Mouse (Mus musculus) olfactory bulb, adult 2 months (tissue): ENCODE measurements at regions not wholly inside any gene's neighbourhood (a gene's known extent, or its start where the extent isn't known, plus 50 kb on each side); places are given as distances from the start of the nearest gene placed in this dataset.

ENCODE experiments used
- H3K27ac ChIP-seq: fragments of 200-500 bp; 2 replicates; pipeline ENCODE4 v1.5.1; 2012; ENCODE audit warnings: low read depth, low read length; ENCODE audit not compliant: insufficient read depth
- H3K4me1 ChIP-seq: fragments of 200-500 bp; 2 replicates; pipeline ENCODE4 v1.6.1; 2012; ENCODE audit warnings: low read length; ENCODE audit not compliant: control insufficient read depth, insufficient read depth
- H3K4me3 ChIP-seq: fragments of 200-500 bp; 2 replicates; pipeline ENCODE4 v1.5.1; 2012; ENCODE audit warnings: mild to moderate bottlenecking, low read depth, low read length, moderate library complexity; ENCODE audit not compliant: insufficient read depth
- CTCF ChIP-seq: fragments of 200-500 bp; IDR thresholded peaks from 2 replicates; pipeline ENCODE4 v1.5.1; 2012; ENCODE audit warnings: low read depth, mild to moderate bottlenecking, low read length, moderate library complexity; ENCODE audit not compliant: insufficient read depth
- POLR2A ChIP-seq: fragments of 200-500 bp; IDR thresholded peaks from 2 replicates; pipeline ENCODE4 v1.6.1; 2012; ENCODE audit warnings: mild to moderate bottlenecking, low read depth, low read length, moderate library complexity; ENCODE audit not compliant: insufficient read depth
- WGBS: fragments of 180-500 bp; shearing (Covaris S2); methylation state at CpG from one replicate; pipeline ENCODE4 v1.1.7; 2018; 5-methylcytosine and 5-hydroxymethylcytosine counted together

DNA sequence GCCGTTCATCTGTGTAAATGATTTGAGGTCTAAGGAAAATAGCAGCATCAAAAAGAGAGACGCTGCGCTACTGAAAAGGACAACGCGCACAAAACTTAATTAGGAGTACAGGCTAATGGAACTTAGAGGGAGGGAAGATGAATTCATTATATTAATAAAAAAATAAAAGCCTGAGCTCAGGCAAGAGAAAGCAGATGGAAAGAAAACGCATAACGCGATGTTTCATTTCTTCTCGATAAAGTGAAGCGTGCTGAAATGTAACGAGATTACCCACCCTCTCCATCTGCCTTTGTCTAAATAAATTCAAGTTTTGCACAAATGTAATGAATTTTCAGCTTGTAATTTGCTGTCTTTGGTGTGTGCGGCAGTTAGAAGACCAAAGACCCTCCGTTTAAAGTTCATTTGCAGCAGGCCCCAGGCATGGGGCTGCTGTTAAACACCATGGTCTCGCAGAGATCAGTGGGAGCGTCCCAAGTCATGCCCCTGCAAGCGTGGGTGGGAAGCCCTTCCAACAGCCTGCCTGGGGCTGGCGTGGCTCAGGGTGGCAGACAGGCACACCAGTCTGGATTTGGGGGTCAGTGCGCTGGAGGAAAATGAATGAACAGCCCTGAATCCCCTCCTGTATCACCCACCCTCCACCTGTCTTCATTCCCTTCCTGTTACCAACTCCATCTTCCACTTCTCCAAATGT is 241.8 kb downstream of the Abcc12 start:
- Histone ChIP-seq H3K4me3 (no peak overlapping the region), H3K27ac (no peak overlapping the region), H3K4me1 (peaks cover 7% of the 10 kb centered on the region)
- TF ChIP-seq POLR2A (no peak), CTCF (no peak)
- WGBS: 85% methylated on average over 18 of the region's 18 CpGs

DNA sequence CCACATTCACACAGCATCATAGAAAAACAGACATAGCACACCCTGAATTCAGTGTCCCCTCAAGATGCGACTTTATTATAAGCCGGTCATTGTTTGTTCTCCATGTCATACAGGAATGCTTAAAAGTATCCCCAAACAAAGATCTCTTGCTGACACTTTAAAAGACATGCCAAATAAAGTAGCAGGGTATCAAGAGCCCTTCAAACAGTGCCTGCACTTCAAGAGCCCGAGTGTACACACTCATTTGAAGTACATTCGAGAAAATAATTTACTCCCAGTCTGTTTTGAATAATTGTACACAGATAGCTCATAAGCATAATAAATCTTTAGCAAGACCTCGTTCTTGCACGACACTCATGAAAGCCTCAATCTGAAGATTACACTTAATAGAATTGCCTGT is 249.1 kb downstream of the Abcc12 start:
- TF ChIP-seq POLR2A: no peak
- H3K27ac ChIP-seq: no peak overlapping the region
- peaks cover 9% of the 10 kb centered on the region for H3K4me1 ChIP-seq
- 82% methylated on average over 6 of the region's 6 CpGs for WGBS
- H3K4me3 ChIP-seq: no peak overlapping the region

DNA sequence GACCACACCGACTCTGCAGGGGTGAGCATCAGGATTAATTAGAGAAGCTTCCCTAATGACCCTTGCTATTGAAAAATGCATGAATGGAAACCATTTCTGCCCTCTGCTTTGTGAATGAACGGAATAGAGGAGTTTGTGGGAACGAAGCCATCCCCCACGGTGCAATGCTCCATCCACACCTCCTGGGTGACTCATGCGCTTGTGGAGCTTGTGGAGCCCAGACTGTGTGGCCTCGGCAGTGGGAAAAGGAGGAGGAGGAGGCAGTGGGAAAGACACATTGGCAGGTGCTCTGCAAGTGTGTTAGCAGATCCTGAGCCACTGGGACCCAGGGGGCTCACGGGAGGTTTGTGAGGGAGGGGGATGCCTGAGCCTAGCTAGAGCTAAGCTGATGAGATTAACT is 251.9 kb downstream of the Abcc12 start:
- Histone ChIP-seq H3K27ac (no peak overlapping the region), H3K4me3 (no peak overlapping the region), H3K4me1 (peaks cover 10% of the 10 kb centered on the region)
- TF ChIP-seq POLR2A (no peak), CTCF (no peak)
- WGBS: 9% methylated on average over 7 of the region's 7 CpGs

DNA sequence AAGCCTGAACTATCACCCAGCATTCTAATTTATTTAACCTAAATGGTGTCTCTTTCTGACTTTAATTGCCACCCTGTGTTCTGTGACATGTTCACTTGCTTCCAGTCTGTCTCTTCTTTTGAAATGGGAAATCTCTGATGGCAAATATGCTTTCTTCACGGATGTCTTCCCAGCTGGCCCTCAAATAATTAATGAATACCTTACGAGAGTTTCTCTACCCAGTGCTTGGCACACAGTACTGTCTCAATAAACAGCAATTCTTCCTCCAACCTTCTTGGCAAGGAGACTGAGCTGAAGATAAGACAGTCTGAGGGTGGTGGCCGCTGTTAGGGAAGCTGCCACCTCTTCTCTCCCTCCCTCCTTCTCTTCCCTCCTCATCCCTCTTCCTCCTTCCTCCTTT is 252.5 kb downstream of the Abcc12 start:
- Histone ChIP-seq H3K4me1 (peaks cover 11% of the 10 kb centered on the region), H3K27ac (no peak overlapping the region), H3K4me3 (no peak overlapping the region)
- 54% methylated on average over 3 of the region's 3 CpGs for WGBS
- TF ChIP-seq CTCF (no peak), POLR2A (no peak)

DNA sequence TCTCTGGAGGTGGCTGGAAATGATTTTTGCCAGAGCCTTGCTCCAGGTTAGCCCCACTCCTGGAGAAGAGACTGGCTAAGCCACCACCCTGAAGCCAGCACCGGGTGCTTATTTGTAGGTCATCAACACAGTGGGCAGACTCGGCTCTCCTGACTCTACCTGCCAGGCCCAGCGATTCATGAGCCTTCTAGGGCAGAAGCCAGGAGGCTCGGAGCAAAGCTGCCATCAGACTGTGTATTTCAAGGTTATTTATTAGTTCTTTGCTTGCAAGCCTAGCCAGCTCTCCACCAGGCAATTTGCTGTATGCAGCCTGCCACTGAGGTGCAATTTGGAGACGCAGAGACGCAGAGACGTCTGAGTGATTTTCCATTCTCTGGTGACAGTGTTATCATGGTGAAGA is 255.4 kb downstream of the Abcc12 start:
- no peak overlapping the region for H3K4me3 ChIP-seq
- no peak for TF ChIP-seq CTCF
- no peak for TF ChIP-seq POLR2A
- no peak overlapping the region for H3K27ac ChIP-seq
- WGBS: 81% methylated on average over 7 of the region's 7 CpGs
- peaks cover 13% of the 10 kb centered on the region for H3K4me1 ChIP-seq

DNA sequence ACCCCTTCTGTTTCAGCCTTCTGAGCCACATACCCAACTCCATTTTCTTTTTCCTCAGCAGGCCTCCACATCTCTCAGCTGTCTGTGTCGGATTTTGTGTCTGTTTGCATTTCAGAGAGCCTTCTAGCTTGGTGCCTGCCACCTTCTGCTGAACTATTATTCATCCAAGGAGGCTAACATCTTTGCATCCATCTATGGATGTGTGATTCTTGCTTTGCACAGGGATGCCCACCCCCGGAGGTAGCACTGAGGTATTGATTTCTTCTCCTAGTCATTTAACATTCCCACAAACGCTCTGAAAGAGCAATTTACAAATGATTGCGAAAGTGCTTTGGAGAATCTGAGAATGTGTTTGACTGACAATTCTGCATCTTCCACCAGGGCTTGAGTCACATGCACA is 255.9 kb downstream of the Abcc12 start:
- WGBS: 80% methylated on average over 4 of the region's 4 CpGs
- no peak overlapping the region for H3K4me3 ChIP-seq
- H3K27ac ChIP-seq: no peak overlapping the region
- H3K4me1 ChIP-seq: peaks cover 13% of the 10 kb centered on the region
- no peak for TF ChIP-seq POLR2A
- no peak for TF ChIP-seq CTCF

DNA sequence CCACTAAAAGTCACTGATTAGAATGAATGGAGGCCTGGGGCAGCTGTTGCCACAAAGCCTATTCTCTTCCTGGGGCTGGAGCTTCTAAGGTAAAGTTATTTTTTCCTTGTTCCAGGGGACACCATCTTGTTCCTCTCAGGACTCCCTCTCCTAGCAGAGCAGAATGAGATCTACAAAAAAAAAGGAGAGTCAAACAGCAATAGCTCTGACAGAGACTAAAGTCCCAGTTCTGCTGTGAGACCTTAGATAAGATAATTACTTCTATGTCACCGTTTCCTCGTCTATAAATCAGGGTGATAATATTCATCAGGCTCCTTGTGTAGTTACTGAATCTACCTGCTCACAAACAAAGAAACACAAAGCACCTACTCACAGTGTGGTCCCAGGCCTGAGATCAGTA is 256.7 kb downstream of the Abcc12 start:
- TF ChIP-seq CTCF (no peak), POLR2A (no peak)
- H3K4me1 ChIP-seq: peaks cover 12% of the 10 kb centered on the region
- no peak overlapping the region for H3K27ac ChIP-seq
- 76% methylated on average over 2 of the region's 2 CpGs for WGBS
- H3K4me3 ChIP-seq: no peak overlapping the region

DNA sequence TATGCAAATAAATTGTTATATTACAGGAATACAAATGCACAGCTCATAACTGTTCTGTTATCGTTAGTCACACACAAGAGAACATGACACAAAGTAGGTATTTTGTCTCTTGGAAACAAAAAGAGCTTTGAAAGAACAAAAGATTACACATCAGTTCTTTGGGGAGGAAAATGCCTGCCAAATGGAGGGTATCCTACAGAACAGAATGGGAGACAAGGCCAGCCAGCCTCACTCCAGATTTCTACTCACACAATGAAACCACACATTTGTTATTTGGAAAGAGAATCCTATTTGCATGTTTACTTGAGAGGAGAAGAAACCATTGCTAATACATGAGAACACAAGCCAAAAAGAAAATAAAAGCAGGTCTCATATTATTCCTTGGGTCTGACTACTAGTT is 258.0 kb downstream of the Abcc12 start:
- TF ChIP-seq CTCF (no peak), POLR2A (no peak)
- peaks cover 7% of the 10 kb centered on the region; the same call in 1 of the 2 replicates for H3K4me1 ChIP-seq
- H3K4me3 ChIP-seq: no peak overlapping the region
- no peak overlapping the region for H3K27ac ChIP-seq
- WGBS: 46% methylated on average over 1 of the region's 1 CpGs

DNA sequence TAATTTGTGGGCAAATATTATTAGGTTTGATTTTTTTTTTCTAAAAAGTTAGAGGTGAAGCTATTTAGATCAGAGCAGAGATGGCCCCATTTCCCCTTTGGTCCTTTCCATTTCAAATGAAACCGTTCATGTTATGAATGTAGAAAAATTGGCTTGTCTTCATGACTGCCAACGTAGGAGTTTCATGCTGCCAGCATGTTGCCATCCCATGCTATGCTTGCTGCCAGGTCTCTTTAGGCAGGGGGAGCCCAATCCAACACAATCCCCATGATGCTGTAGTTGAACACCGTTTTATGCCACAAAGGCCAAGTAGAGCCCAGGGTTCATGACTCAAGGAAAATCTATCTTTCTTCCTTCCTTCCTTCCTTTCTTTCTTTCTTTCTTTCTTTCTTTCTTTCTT is 259.5 kb downstream of the Abcc12 start:
- H3K4me1 ChIP-seq: peaks cover 7% of the 10 kb centered on the region; the same call in 1 of the 2 replicates
- 60% methylated on average over 3 of the region's 3 CpGs for WGBS
- TF ChIP-seq POLR2A (no peak), CTCF (no peak)

DNA sequence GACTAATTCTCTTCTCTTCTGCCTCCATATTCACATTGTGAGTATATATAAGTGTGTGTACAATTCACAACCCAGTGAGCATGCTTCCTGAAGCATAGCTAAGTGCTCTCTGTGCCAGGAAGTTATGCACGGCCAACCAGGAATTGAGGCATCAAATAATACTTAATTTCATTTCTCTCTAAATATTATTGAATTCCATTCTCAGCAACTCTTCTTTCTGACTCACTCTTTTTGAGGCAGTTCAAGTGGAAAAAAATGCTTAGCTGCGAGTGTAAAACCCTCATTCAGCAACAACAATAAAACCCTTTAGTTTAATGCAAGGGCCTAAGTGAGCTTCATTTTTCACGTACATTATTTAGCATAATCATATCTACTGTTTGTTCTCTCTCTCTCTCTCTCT is 262.0 kb downstream of the Abcc12 start:
- 51% methylated on average over 3 of the region's 3 CpGs for WGBS
- Histone ChIP-seq H3K4me3 (no peak overlapping the region), H3K27ac (no peak overlapping the region), H3K4me1 (0 out of 2 replicates have a peak, but pooled peaks cover 3% of the 10 kb centered on the region)
- no peak for TF ChIP-seq POLR2A
- TF ChIP-seq CTCF: no peak

More for the DNA sequence above, 259.5 kb downstream of the Abcc12 start:
- no peak overlapping the region for H3K4me3 ChIP-seq
- H3K27ac ChIP-seq: no peak overlapping the region
